In the genomic region with DNA sequence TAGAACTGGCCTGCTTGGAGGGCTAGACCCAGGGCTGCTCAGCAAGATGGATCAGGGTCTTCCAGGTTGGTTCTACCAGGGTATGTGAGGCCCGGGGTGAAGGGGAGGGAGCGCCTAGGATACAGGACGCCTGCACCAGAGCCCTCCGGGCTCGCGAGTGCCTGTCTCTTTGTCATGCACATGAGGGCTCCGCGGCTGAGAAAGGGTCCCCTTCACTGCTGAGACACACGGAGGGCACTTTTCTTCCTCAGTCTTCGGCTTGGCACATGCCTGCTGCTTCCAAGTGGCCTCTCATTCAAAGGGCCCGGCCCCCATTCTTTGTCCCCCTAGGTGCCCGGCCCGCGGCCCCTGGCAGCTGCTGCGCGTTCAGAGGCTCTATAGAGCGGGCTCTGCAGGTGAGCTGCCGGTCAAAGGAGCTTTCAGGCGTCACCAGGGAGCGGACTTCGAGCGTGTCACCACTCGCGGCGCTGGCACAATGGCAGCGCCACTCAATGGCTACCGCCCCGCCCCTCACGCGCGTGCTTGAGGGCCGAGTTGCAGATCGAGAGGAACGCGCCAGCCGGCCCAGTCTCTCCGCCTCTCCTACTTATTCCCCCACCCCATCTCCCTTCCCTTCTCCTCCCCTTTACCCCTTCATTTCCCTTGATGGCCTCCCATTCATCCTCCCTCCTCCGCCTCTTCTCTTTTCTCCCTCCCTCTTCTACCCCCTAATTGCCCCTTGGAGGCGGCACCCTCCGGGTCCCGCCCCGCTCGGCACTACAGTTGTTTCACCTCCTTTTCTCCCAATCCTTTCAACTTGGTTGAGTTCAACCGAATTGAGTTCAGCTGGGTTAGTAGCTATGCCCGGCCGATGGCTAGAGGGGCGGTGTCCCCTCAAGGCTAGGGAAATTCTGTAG, we compare ENCODE assay signal across 9 mouse cellular contexts. TPM values are rescaled to one million over a fixed set of nuclear protein-coding genes. Genes with fewer than 3 reads are reported as not detected.
DNase-seq lines count a peak whose midpoint lies in the region; ATAC-seq and TF ChIP-seq lines count a peak whose summit lies in the region.
"Had no signal": no experiment of that assay in that cellular context is flagged by ENCODE, and none has a peak within 500 bp of the region (broad histone marks: within the 10 kb centered on the region; RNA-seq: fewer than 3 reads in every experiment).

No protein-coding gene starts in this region.

- peak; percentile 40 for ATAC-seq in intestine, embryonic 15.5 days
- ATAC-seq in stomach, embryonic 16.5 days (ENCODE audit: insufficient read depth, low FRiP score): peak; percentile 57; the same call in 1 of the 2 replicates

- DNase-seq in layer of hippocampus, adult 2 months (ENCODE audit: low spot score in 2 of 2): no peak
- no peak for DNase-seq in layer of hippocampus, postnatal 25 days (ENCODE audit: extremely low spot score in 1 of 2, low spot score in 1 of 2)
- peak; percentile 75 for DNase-seq in embryo, embryonic 9.5 days (ENCODE audit: extremely low spot score)
- DNase-seq in lung, postnatal 25 days (ENCODE audit: low spot score): peak; percentile 28
- DNase-seq in layer of hippocampus, adult 9-10 months (ENCODE audit: low spot score): no peak
- no peak for DNase-seq in thymus, postnatal 14 days

- TF ChIP-seq CTCF in layer of hippocampus, adult 2 months (conservative IDR thresholded peaks at IDR 0.05): no peak; the same call in 1 of the 2 replicates

- H3K27me3 ChIP-seq in intestine, embryonic 15.5 days (replicated peaks): peaks cover 87% of the 10 kb centered on the region
- peaks cover 63% of the 10 kb centered on the region for H3K27me3 ChIP-seq in stomach, embryonic 16.5 days (ENCODE audit: control insufficient read depth, insufficient read depth, low read length)

- no peaks in the 10 kb centered on the region for H3K9me3 ChIP-seq in intestine, embryonic 15.5 days
- no peaks in the 10 kb centered on the region for H3K9me3 ChIP-seq in stomach, embryonic 16.5 days (replicated peaks; ENCODE audit: control insufficient read depth, low read length)

- no peak overlapping the region for H3K27ac ChIP-seq in layer of hippocampus, adult 2 months
- H3K27ac ChIP-seq in intestine, embryonic 15.5 days: no peak overlapping the region
- H3K27ac ChIP-seq in stomach, embryonic 16.5 days (ENCODE audit: low read length): peak overlapping the region; percentile 40; the same call in 1 of the 2 replicates

- peak overlapping the region; percentile 14; the same call in 1 of the 2 replicates for H3K9ac ChIP-seq in intestine, embryonic 15.5 days
- H3K9ac ChIP-seq in stomach, embryonic 16.5 days (ENCODE audit: low read length): peak overlapping the region; percentile 57

- H3K4me1 ChIP-seq in intestine, embryonic 15.5 days (replicated peaks): peaks cover 23% of the 10 kb centered on the region
- peaks cover 12% of the 10 kb centered on the region; the same call in 1 of the 2 replicates for H3K4me1 ChIP-seq in stomach, embryonic 16.5 days (ENCODE audit: control insufficient read depth, insufficient read depth, low read length)

- H3K4me2 ChIP-seq in intestine, embryonic 15.5 days (replicated peaks): peak overlapping the region; percentile 86
- peak overlapping the region; percentile 67 for H3K4me2 ChIP-seq in stomach, embryonic 16.5 days (ENCODE audit: low read depth, low read length)

- peak overlapping the region; percentile 49 for H3K4me3 ChIP-seq in layer of hippocampus, adult 2 months
- H3K4me3 ChIP-seq in intestine, embryonic 15.5 days (replicated peaks): peak overlapping the region; percentile 36
- H3K4me3 ChIP-seq in stomach, embryonic 16.5 days (replicated peaks; ENCODE audit: low read length): peak overlapping the region; percentile 41

- WGBS in intestine, embryonic 15.5 days: under 1% methylated on average over 47 of the region's 47 CpGs
- 1% methylated on average over 47 of the region's 47 CpGs for WGBS in stomach, embryonic 16.5 days

- no peaks in the 10 kb centered on the region for H3K36me3 ChIP-seq in intestine, embryonic 15.5 days
- no peaks in the 10 kb centered on the region for H3K36me3 ChIP-seq in stomach, embryonic 16.5 days (ENCODE audit: control insufficient read depth, insufficient read depth, low read length)

RNA-seq across cellular contexts. Expression of gene Msx3, which starts 12.3 kb away (rescaled TPM):
- under 1 TPM in 1 of 2 experiments, not detected in 1; 0.15 TPM for total RNA-seq in layer of hippocampus, adult 2 months (2021)
- total RNA-seq in layer of hippocampus, postnatal 25 days (2021): under 1 TPM; 0.12 to 0.14 TPM
- not detected in 2 replicates for polyA plus RNA-seq in intestine, embryonic 15.5 days (2015; fragmentation: Nextera tagmentation; extraction: Ambion mirVana)
- polyA plus RNA-seq in stomach, embryonic 16.5 days (2015; fragmentation: Nextera tagmentation; extraction: Ambion mirVana): 0.05 TPM in 1 of 2 replicates, not detected in the other
- total RNA-seq: liver, adult 2 months had no signal
- polyA plus RNA-seq: liver, adult 2 months had no signal

RNA-seq across cellular contexts. Expression of gene Caly, which starts 21.2 kb away (rescaled TPM):
- 100 to 1,000 TPM; 255 to 267 TPM for total RNA-seq in layer of hippocampus, adult 2 months (2021)
- total RNA-seq in layer of hippocampus, postnatal 25 days (2021): 100 to 1,000 TPM; 235 to 258 TPM
- 3.4 and 3.7 TPM in 2 replicates for polyA plus RNA-seq in intestine, embryonic 15.5 days (2015; fragmentation: Nextera tagmentation; extraction: Ambion mirVana)
- polyA plus RNA-seq in stomach, embryonic 16.5 days (2015; fragmentation: Nextera tagmentation; extraction: Ambion mirVana): 3.7 and 5.6 TPM in 2 replicates
- total RNA-seq: liver, adult 2 months had no signal

RNA-seq across cellular contexts. Expression of gene Tubgcp2, which starts 24.7 kb away (rescaled TPM):
- total RNA-seq in layer of hippocampus, adult 2 months (2021): 10 to 100 TPM; 39.9 to 40.6 TPM
- 10 to 100 TPM; 36.6 to 38.0 TPM for total RNA-seq in layer of hippocampus, postnatal 25 days (2021)
- polyA plus RNA-seq in intestine, embryonic 15.5 days (2015; fragmentation: Nextera tagmentation; extraction: Ambion mirVana): 39.8 and 41.3 TPM in 2 replicates
- polyA plus RNA-seq in stomach, embryonic 16.5 days (2015; fragmentation: Nextera tagmentation; extraction: Ambion mirVana): 40.5 and 42.3 TPM in 2 replicates

RNA-seq across cellular contexts. Expression of gene Zfp511, which starts 25.0 kb away (rescaled TPM):
- total RNA-seq in layer of hippocampus, adult 2 months (2021): 10 to 100 TPM; 24.8 to 28.7 TPM
- 10 to 100 TPM; 21.7 to 26.4 TPM for total RNA-seq in layer of hippocampus, postnatal 25 days (2021)
- 32.2 and 32.9 TPM in 2 replicates for polyA plus RNA-seq in intestine, embryonic 15.5 days (2015; fragmentation: Nextera tagmentation; extraction: Ambion mirVana)
- polyA plus RNA-seq in stomach, embryonic 16.5 days (2015; fragmentation: Nextera tagmentation; extraction: Ambion mirVana): 34.1 and 35.0 TPM in 2 replicates

RNA-seq across cellular contexts. Expression of gene Prap1, which starts 32.0 kb away (rescaled TPM):
- not detected for total RNA-seq in layer of hippocampus, adult 2 months (2021)
- total RNA-seq in layer of hippocampus, postnatal 25 days (2021): not detected
- 487 and 598 TPM in 2 replicates for polyA plus RNA-seq in intestine, embryonic 15.5 days (2015; fragmentation: Nextera tagmentation; extraction: Ambion mirVana)
- 139 and 141 TPM in 2 replicates for polyA plus RNA-seq in stomach, embryonic 16.5 days (2015; fragmentation: Nextera tagmentation; extraction: Ambion mirVana)
- total RNA-seq: liver, adult 2 months had no signal
- polyA plus RNA-seq: liver, adult 2 months had no signal

Comparison
In these comparisons a context has a peak if more than half of its experiments do, and no peak if none do; other contexts are left out.
1. DNase-seq: peak in embryo, embryonic 9.5 days (single experiment) and lung, postnatal 25 days (single experiment); none in layer of hippocampus, adult 2 months (0 of 2), layer of hippocampus, postnatal 25 days (0 of 2), layer of hippocampus, adult 9-10 months (single experiment) and thymus, postnatal 14 days (single experiment).
2. Peak in every context shown above with its lines, with median percentiles within 50 percentile points of each other: H3K4me3 ChIP-seq.